Mouse (Mus musculus) lung, embryonic 14.5 days (tissue): ENCODE data around the gene Cfd. TPM values are rescaled to one million over a fixed set of nuclear protein-coding genes. Genes with fewer than 3 reads are reported as not detected.
A peak's percentile ranks its signal among the peaks of the same experiment; 100 is the strongest.

ENCODE experiments used
- ATAC-seq: fragments of 200-750 bp; cut with Nextera tagmentation; 2 replicates; pipeline ENCODE4 v1.8.0; 2017; ENCODE audit warnings: mild to moderate bottlenecking, moderate TSS enrichment, moderate library complexity; ENCODE audit not compliant: insufficient read depth
- DNase-seq: peaks from one replicate; pipeline ENCODE4 v3.0.0-alpha.2; 2015
- H3K27ac ChIP-seq: fragments of 300-500 bp; sonication (generic); 2 replicates; pipeline ENCODE4 v1.5.1; 2014; ENCODE audit warnings: low read depth, mild to moderate bottlenecking, moderate library complexity
- H3K27me3 ChIP-seq: fragments of 300-500 bp; sonication (generic); 2 replicates; pipeline ENCODE4 v1.6.1; 2014; ENCODE audit warnings: low read length, control low read depth; ENCODE audit not compliant: insufficient read depth
- H3K36me3 ChIP-seq: fragments of 300-500 bp; sonication (generic); 2 replicates; pipeline ENCODE4 v1.6.1; 2014; ENCODE audit warnings: control low read depth; ENCODE audit not compliant: insufficient read depth
- H3K4me1 ChIP-seq: fragments of 300-500 bp; sonication (generic); 2 replicates; pipeline ENCODE4 v1.6.1; 2014; ENCODE audit warnings: antibody characterized with exemption, control low read depth; ENCODE audit not compliant: insufficient read depth
- H3K4me2 ChIP-seq: fragments of 300-500 bp; sonication (generic); 2 replicates; pipeline ENCODE4 v1.6.1; 2014; ENCODE audit warnings: mild to moderate bottlenecking
- H3K4me3 ChIP-seq: fragments of 300-500 bp; sonication (generic); 2 replicates; pipeline ENCODE4 v1.5.1; 2014; ENCODE audit warnings: low read depth, low read length
- H3K9ac ChIP-seq: fragments of 300-500 bp; sonication (generic); 2 replicates; pipeline ENCODE4 v1.6.1; 2014
- H3K9me3 ChIP-seq: fragments of 300-500 bp; sonication (generic); 2 replicates; pipeline ENCODE4 v1.6.1; 2016; ENCODE audit warnings: low read depth, low read length, control low read depth
- CTCF ChIP-seq: IDR thresholded peaks from 2 replicates; pipeline ENCODE4 v1.5.1; 2016; ENCODE audit warnings: antibody characterized with exemption, low read depth
- WGBS: fragments of 180-500 bp; shearing (Covaris S2); extraction: QIAGEN DNeasy Blood & Tissue Kit; methylation state at CpG from one replicate; pipeline ENCODE4 v1.1.7; 2014; 5-methylcytosine and 5-hydroxymethylcytosine counted together
- microRNA-seq: library from miRNA; unstranded; fragments of <30 nt; microRNA quantifications from one replicate; pipeline ENCODE4, GENCODE M21; 2016; ENCODE audit warnings: borderline number of aligned reads
- polyA plus RNA-seq: library from polyadenylated mRNA; unstranded; fragments of >200 nt; fragmentation: Nextera tagmentation; extraction: Ambion mirVana; gene quantifications from 2 replicates; pipeline ENCODE4 v1.2.1, GENCODE M21; 2014

Cfd gene
- polyA plus RNA-seq, 1 experiment from 2014 or later, result not detected

- 88% methylated on average over 16 of the region's 16 CpGs for WGBS
- Histone ChIP-seq H3K4me2 (no peak overlapping the region), H3K27ac (no peak overlapping the region), H3K4me1 (peaks cover 36% of the 10 kb centered on the region), H3K9me3 (no peaks in the 10 kb centered on the region), H3K4me3 (no peak overlapping the region), H3K36me3 (peaks cover 50% of the 10 kb centered on the region), H3K27me3 (no peaks in the 10 kb centered on the region), H3K9ac (no peak overlapping the region)
- DNase-seq (no peak), ATAC-seq (no peak)
- TF ChIP-seq CTCF, result no peak
These were observed 44.3 kb downstream of the Cfd start for GRCm38 (mm10) chr10:79934794-79935569.

DNA sequence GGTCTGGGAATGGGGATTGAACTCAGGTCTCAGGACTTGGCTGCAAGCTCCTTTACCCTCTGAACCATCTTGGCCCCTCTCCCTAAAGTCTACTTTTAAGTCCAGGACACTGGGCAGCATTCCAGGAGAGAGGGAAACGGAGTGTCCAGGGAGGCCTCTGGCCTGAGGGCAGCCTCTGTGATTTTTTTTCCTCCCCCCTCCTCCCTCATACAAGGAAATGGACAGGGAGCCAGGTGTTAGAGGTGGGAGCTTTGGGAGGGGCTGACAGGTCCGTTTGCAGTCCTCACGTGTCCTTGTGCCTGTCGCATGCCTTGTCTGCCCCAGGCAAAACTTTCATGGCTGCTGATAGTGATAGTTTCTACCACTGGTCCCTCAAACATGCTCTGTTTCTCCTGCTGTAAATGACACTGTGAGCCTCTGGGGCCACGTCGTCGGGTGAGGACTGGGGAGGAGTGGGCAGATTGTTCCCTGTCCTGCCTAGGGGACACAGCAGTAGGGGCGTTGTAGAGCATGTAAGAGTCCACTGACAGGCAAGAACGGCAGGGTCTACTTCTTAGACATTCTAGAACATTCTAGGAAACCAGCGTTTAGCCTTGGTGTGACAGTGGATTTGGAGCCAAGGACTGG, 45.7 kb downstream of the Cfd start:
- ATAC-seq, result no peak
- H3K27me3 ChIP-seq, result no peaks in the 10 kb centered on the region
- WGBS, result 47% methylated on average over 10 of the region's 10 CpGs
- peaks cover 36% of the 10 kb centered on the region for H3K4me1 ChIP-seq
- peak overlapping the region; percentile 64 for H3K27ac ChIP-seq
- peak overlapping the region; percentile 23; the same call in 1 of the 2 replicates for H3K9ac ChIP-seq
- DNase-seq, result peak; percentile 53
- H3K4me3 ChIP-seq, result no peak overlapping the region
- H3K4me2 ChIP-seq, result peak overlapping the region; percentile 32
- no peak for TF ChIP-seq CTCF
- H3K36me3 ChIP-seq, result peaks cover 44% of the 10 kb centered on the region
- H3K9me3 ChIP-seq, result no peaks in the 10 kb centered on the region

DNA sequence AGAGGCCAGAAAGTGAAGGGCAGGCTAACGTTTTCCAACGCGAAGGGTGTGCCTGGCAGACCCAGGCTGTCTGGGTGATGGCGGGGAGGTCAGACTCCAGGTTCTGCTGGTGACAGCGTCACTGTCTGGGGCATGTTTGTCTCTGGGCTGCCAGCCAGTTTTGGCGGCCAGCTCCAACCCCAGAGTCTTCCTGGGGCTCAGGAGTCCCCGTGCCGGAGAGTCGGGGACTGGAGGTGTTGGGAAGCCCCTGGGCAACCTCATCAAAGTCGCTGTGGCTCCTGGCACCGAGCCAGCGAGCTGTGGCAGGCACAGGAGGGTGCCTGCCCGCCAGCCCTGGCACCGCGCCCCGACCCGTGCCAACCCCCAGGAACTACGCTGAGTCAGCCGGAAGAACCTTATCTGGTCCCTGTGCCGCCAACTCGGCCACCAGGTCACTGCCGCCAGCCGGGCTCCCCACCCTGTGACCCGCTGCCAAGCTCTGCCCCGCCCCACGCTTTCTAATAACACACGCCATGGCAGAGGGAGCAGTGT, 46.3 kb downstream of the Cfd start:
- Histone ChIP-seq H3K27ac (peak overlapping the region; percentile 64), H3K9ac (peak overlapping the region; percentile 23), H3K4me3 (0 out of 2 replicates have a peak overlapping the region, but pooled peaks have one; percentile 3), H3K36me3 (peaks cover 38% of the 10 kb centered on the region), H3K9me3 (no peaks in the 10 kb centered on the region), H3K4me2 (peak overlapping the region; percentile 32), H3K4me1 (peaks cover 36% of the 10 kb centered on the region), H3K27me3 (no peaks in the 10 kb centered on the region)
- TF ChIP-seq CTCF, result no peak
- ATAC-seq (no peak), DNase-seq (peak; percentile 70)
- 45% methylated on average over 27 of the region's 27 CpGs for WGBS

DNA sequence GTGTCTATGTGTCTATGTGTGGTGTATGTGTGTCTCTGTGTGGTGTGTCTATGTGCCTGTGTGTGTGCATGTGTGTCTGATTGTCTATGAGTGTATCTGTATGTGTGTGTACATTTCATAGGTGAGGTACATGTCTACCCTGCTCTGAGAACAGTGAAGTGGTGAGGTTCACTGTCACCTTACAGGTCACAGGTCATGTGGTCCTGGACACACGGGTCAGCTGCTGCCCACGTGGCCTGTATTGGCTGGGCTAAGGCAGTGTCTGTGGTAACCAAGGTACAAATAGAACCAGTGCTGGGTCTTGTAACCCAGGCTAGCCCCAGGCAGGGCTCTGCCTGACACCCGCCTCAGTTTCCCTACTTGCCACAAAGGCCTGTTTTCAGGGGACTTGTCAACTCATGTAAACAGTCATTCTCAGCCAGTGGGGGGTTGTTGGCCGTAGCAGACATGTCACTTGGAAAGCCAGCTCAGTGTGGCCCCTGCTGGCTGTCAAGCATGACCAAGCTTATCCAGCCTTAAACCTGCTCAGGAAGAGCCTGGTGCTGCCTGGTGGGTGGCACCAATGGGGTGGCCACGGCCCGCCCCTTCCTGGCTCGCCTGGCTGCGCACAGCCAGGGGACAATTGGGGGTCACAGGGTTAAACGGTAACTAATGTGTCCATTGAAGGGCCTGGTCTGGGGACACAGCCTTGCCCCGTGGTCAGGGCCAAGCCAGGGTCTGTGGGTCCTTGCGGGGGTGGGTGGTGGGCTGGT, 47.3 kb downstream of the Cfd start:
- WGBS, result 68% methylated on average over 11 of the region's 11 CpGs
- no peaks in the 10 kb centered on the region for H3K9me3 ChIP-seq
- H3K4me3 ChIP-seq, result no peak overlapping the region
- TF ChIP-seq CTCF, result no peak
- H3K27me3 ChIP-seq, result no peaks in the 10 kb centered on the region
- no peak overlapping the region for H3K4me2 ChIP-seq
- peaks cover 26% of the 10 kb centered on the region for H3K4me1 ChIP-seq
- H3K36me3 ChIP-seq, result peaks cover 30% of the 10 kb centered on the region
- H3K27ac ChIP-seq, result no peak overlapping the region
- peak overlapping the region; percentile 23; the same call in 1 of the 2 replicates for H3K9ac ChIP-seq
- DNase-seq (no peak), ATAC-seq (no peak)

GRCm38 (mm10) chr10:79940749-79941148, 50.1 kb downstream of the Cfd start:
- Histone ChIP-seq H3K27ac (no peak overlapping the region), H3K27me3 (no peaks in the 10 kb centered on the region), H3K9me3 (no peaks in the 10 kb centered on the region), H3K9ac (no peak overlapping the region), H3K4me3 (no peak overlapping the region), H3K4me2 (no peak overlapping the region), H3K36me3 (peaks cover 19% of the 10 kb centered on the region), H3K4me1 (peaks cover 23% of the 10 kb centered on the region)
- ATAC-seq (no peak), DNase-seq (no peak)
- 57% methylated on average over 7 of the region's 7 CpGs for WGBS
- no peak for TF ChIP-seq CTCF

Small RNA genes lying within 50 kb of the gene (microRNA-seq; reads per million reads assigned to microRNA genes)
- gene Mir6910, result not detected

Other genes starting within 250 kb of the Cfd start
- not detected in 2 replicates for gene Odf3l2, start 245.1 kb upstream of the Cfd start, polyA plus RNA-seq
- 0.93 and 1.2 TPM in 2 replicates for gene Madcam1, start 226.3 kb upstream of the Cfd start, polyA plus RNA-seq
- 56.4 and 62.4 TPM in 2 replicates for gene Tpgs1, start 221.5 kb upstream of the Cfd start, polyA plus RNA-seq
- gene Cdc34, start 208.7 kb upstream of the Cfd start, polyA plus RNA-seq, result 88.2 and 92.9 TPM in 2 replicates
- 0.24 and 0.84 TPM in 2 replicates for gene Gzmm, start 201.8 kb upstream of the Cfd start, polyA plus RNA-seq
- gene Bsg, start 186.4 kb upstream of the Cfd start, polyA plus RNA-seq, result 842 and 871 TPM in 2 replicates
- gene Hcn2, start 174.2 kb upstream of the Cfd start, polyA plus RNA-seq, result 0.14 TPM in 1 of 2 replicates, not detected in the other
- gene Polrmt, start 144.3 kb upstream of the Cfd start, polyA plus RNA-seq, result 44.2 and 44.6 TPM in 2 replicates
- 0.30 and 0.41 TPM in 2 replicates for gene Fgf22, start 135.8 kb upstream of the Cfd start, polyA plus RNA-seq
- gene Rnf126, start 123.9 kb upstream of the Cfd start, polyA plus RNA-seq, result 107 and 123 TPM in 2 replicates
- 12.2 and 12.4 TPM in 2 replicates for gene Fstl3, start 113.6 kb upstream of the Cfd start, polyA plus RNA-seq
- gene Prss57, start 99.9 kb upstream of the Cfd start, polyA plus RNA-seq, result 0.11 TPM in 1 of 2 replicates, not detected in the other
- gene Palm, start 97.3 kb upstream of the Cfd start, polyA plus RNA-seq, result 68.1 and 72.4 TPM in 2 replicates
- 5.0 and 6.1 TPM in 2 replicates for gene Misp, start 69.9 kb upstream of the Cfd start, polyA plus RNA-seq
- gene Ptbp1, start 36.4 kb upstream of the Cfd start, polyA plus RNA-seq, result 355 and 366 TPM in 2 replicates
- 3.5 and 3.7 TPM in 2 replicates for gene Prtn3, start 16.4 kb upstream of the Cfd start, polyA plus RNA-seq
- gene Plppr3, start 16.2 kb upstream of the Cfd start, polyA plus RNA-seq, result 31.3 and 37.4 TPM in 2 replicates
- 0.18 and 0.26 TPM in 2 replicates for gene Elane, start 4.6 kb upstream of the Cfd start, polyA plus RNA-seq
- gene Med16, start 18.1 kb downstream of the Cfd start, polyA plus RNA-seq, result 55.5 and 58.7 TPM in 2 replicates
- 4.1 TPM in 1 of 2 replicates, not detected in the other for gene Gm26602, start 20.0 kb downstream of the Cfd start, polyA plus RNA-seq
- 0.70 and 1.2 TPM in 2 replicates for gene Kiss1r, start 26.1 kb downstream of the Cfd start, polyA plus RNA-seq
- gene R3hdm4, start 30.4 kb downstream of the Cfd start, polyA plus RNA-seq, result 127 and 132 TPM in 2 replicates
- 5.1 and 5.4 TPM in 2 replicates for gene Arid3a, start 36.2 kb downstream of the Cfd start, polyA plus RNA-seq
- gene Wdr18, start 69.3 kb downstream of the Cfd start, polyA plus RNA-seq, result 113 and 124 TPM in 2 replicates
- 0.30 and 0.41 TPM in 2 replicates for gene Grin3b, start 79.9 kb downstream of the Cfd start, polyA plus RNA-seq
- 19.3 and 23.4 TPM in 2 replicates for gene Tmem259, start 93.5 kb downstream of the Cfd start, polyA plus RNA-seq
- 354 and 364 TPM in 2 replicates for gene Cnn2, start 97.7 kb downstream of the Cfd start, polyA plus RNA-seq
- gene Abca7, start 105.6 kb downstream of the Cfd start, polyA plus RNA-seq, result 3.0 and 3.5 TPM in 2 replicates
- gene Arhgap45, start 125.8 kb downstream of the Cfd start, polyA plus RNA-seq, result 11.2 and 13.2 TPM in 2 replicates
- 240 and 258 TPM in 2 replicates for gene Polr2e, start 148.9 kb downstream of the Cfd start, polyA plus RNA-seq
- gene Gpx4, start 156.3 kb downstream of the Cfd start, polyA plus RNA-seq, result 471 and 474 TPM in 2 replicates
- 13.9 and 16.3 TPM in 2 replicates for gene Sbno2, start 214.7 kb downstream of the Cfd start, polyA plus RNA-seq
- gene Stk11, start 224.9 kb downstream of the Cfd start, polyA plus RNA-seq, result 28.7 and 29.7 TPM in 2 replicates
- 493 and 529 TPM in 2 replicates for gene Atp5d, start 247.8 kb downstream of the Cfd start, polyA plus RNA-seq
- gene Cbarp, start 250.0 kb downstream of the Cfd start, polyA plus RNA-seq, result 3.8 and 5.5 TPM in 2 replicates